Mouse (Mus musculus) kidney, adult 18-20 months (tissue): ENCODE data around the gene Zc3h10.
A peak's percentile ranks its signal among the peaks of the same experiment; 100 is the strongest.

Experiments used
- DNase-seq: peaks from one replicate; pipeline ENCODE4 v3.0.0; 2021

Zc3h10 gene

GRCm38 (mm10) chr10:128494667-128495245, 52.8 kb downstream of the Zc3h10 start:
- no peak for DNase-seq

GRCm38 (mm10) chr10:128493695-128494666, 53.6 kb downstream of the Zc3h10 start, which contains the start of gene Myl6:
Myl6 (minus strand) TSS chr10:128494145.
- peak; percentile 99 for DNase-seq

- no peak for DNase-seq
Observed at GRCm38 (mm10) chr10:128493319-128493694, 54.3 kb downstream of the Zc3h10 start.

- DNase-seq: peak; percentile 68
Observed at GRCm38 (mm10) chr10:128492633-128493311, 54.8 kb downstream of the Zc3h10 start.

- peak; percentile 30 for DNase-seq
Observed at GRCm38 (mm10) chr10:128492051-128492450, 55.5 kb downstream of the Zc3h10 start.
